Mouse (Mus musculus) testis, adult 2 months (tissue): ENCODE results near the gene S100a16. TPM values are rescaled to one million over a fixed set of nuclear protein-coding genes. Genes with fewer than 3 reads are reported as not detected.

Experiments
- H3K27ac ChIP-seq: fragments of 200-500 bp; 2 replicates; pipeline ENCODE4 v1.5.1; 2012; ENCODE audit warnings: low read depth, low read length; ENCODE audit not compliant: control insufficient read depth, insufficient read depth
- H3K27me3 ChIP-seq: fragments of 200-500 bp; 2 replicates; pipeline ENCODE4 v1.6.1; 2012; ENCODE audit warnings: mild to moderate bottlenecking, low read length, moderate library complexity; ENCODE audit not compliant: control insufficient read depth, insufficient read depth
- H3K36me3 ChIP-seq: fragments of 200-500 bp; 2 replicates; pipeline ENCODE4 v1.6.1; 2012; ENCODE audit warnings: mild to moderate bottlenecking, low read length; ENCODE audit not compliant: control insufficient read depth, insufficient read depth
- H3K4me1 ChIP-seq: fragments of 200-500 bp; 2 replicates; pipeline ENCODE4 v1.6.1; 2012; ENCODE audit warnings: low read length; ENCODE audit not compliant: control insufficient read depth, insufficient read depth
- H3K4me3 ChIP-seq: fragments of 200-500 bp; 2 replicates; pipeline ENCODE4 v1.5.1; 2012; ENCODE audit warnings: low read depth, mild to moderate bottlenecking, low read length, moderate library complexity, mixed read lengths; ENCODE audit not compliant: control insufficient read depth
- CTCF ChIP-seq: fragments of 200-500 bp; IDR thresholded peaks from 2 replicates; pipeline ENCODE4 v1.5.1; 2012; ENCODE audit warnings: low read depth, mild to moderate bottlenecking, inconsistent platforms, low read length, moderate library complexity; ENCODE audit not compliant: control insufficient read depth, insufficient read depth, insufficient replicate concordance
- POLR2A ChIP-seq: fragments of 200-500 bp; IDR thresholded peaks from 2 replicates; pipeline ENCODE4 v1.6.1; 2012; ENCODE audit warnings: low read depth, mild to moderate bottlenecking, inconsistent platforms, low read length, moderate library complexity; ENCODE audit not compliant: control insufficient read depth
- polyA plus RNA-seq: library from polyadenylated mRNA; depleted of rRNA; stranded (reverse); fragments of >200 nt; gene quantifications from 2 replicates; pipeline ENCODE4 v1.2.3, GENCODE M21; 2012; rRNA removed

The S100a16 gene
- polyA plus RNA-seq: 2.9 and 7.7 TPM in 2 replicates

GRCm38 (mm10) chr3:90537141-90537904, at the start of gene S100a16:
Gene S100a16, plus strand, starts transcription at chr3:90537254.
- peak within 1 kb of the TSS; percentile 51 for H3K4me3 ChIP-seq
- H3K27me3 ChIP-seq: no peaks in the 10 kb centered on the region
- H3K36me3 ChIP-seq: no peaks in the 10 kb centered on the region
- no peaks in the 10 kb centered on the region for H3K4me1 ChIP-seq
- H3K27ac ChIP-seq: no peak within 1 kb of the TSS
- TF ChIP-seq CTCF: no peak
- no peak; the same call in 1 of the 2 replicates for TF ChIP-seq POLR2A

DNA sequence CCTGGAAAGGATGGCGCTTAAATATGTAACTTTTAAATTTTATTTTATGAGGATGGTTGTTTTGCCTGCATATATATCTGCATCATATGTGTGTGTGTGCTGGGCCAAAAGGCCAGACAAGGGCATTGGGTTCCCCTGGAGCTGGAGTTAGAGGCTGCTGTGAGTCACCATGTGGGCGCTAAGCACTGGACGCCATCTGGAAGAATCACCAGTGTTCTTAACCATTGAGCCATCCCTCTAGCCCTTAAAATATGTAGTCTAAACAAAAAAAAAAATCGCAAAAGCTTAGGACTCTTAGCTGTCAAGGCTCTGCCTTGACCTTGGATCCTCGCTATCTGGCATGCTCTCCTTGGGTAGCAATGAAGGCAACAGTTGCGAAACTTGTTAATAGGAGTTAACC, 48.5 kb upstream of the S100a16 start:
- Histone ChIP-seq H3K4me3 (no peak overlapping the region), H3K27ac (no peak overlapping the region), H3K27me3 (no peaks in the 10 kb centered on the region), H3K36me3 (peaks cover 2% of the 10 kb centered on the region; the same call in 1 of the 2 replicates), H3K4me1 (no peaks in the 10 kb centered on the region)
- no peak for TF ChIP-seq CTCF
- TF ChIP-seq POLR2A: no peak

DNA sequence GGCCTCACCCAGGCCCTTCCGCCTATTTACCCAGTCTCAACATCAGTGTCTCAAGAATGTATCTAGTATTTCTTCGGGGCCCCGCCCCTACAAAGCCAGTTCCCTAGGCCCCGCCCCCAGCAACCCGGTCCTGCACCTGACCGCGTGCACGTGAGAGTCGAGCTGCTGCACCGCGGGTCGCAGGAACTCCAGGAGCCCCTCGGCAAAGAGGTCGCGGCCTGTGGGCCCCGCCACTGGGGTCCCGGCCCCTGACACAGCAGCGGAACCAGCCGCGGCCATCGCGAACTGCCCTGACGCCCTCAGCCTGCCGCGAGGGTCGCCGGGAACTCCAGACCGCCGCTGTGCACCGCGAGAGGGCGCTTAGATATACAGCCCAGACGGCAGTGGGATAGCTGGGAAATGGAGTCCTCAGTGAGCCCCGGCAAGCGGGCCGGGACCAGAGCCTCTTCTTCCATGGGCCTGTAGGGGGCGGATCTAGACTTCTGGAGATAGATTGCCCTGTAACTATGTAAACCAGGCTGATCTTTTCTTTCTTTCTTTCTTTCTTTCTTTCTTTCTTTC, 46.3 kb upstream of the S100a16 start, which contains the start of gene Snapin:
Snapin (minus strand) TSS at position 338 of the 561 bp plus-strand sequence.
- peak; percentile 86 for TF ChIP-seq POLR2A
- TF ChIP-seq CTCF: peak; percentile 62; the same call in 1 of the 2 replicates
- H3K27ac ChIP-seq: peak within 1 kb of the TSS; percentile 93
- H3K36me3 ChIP-seq: peaks cover 2% of the 10 kb centered on the region; the same call in 1 of the 2 replicates
- H3K4me3 ChIP-seq: peak within 1 kb of the TSS; percentile 96
- H3K4me1 ChIP-seq: no peaks in the 10 kb centered on the region
- no peaks in the 10 kb centered on the region for H3K27me3 ChIP-seq

GRCm38 (mm10) chr3:90491350-90491749, 45.7 kb upstream of the S100a16 start:
- no peaks in the 10 kb centered on the region for H3K27me3 ChIP-seq
- no peaks in the 10 kb centered on the region for H3K4me1 ChIP-seq
- no peak overlapping the region; the same call in 1 of the 2 replicates for H3K4me3 ChIP-seq
- H3K27ac ChIP-seq: no peak overlapping the region
- no peak for TF ChIP-seq CTCF
- TF ChIP-seq POLR2A: no peak
- peaks cover 2% of the 10 kb centered on the region; the same call in 1 of the 2 replicates for H3K36me3 ChIP-seq

GRCm38 (mm10) chr3:90493831-90494540, 43.1 kb upstream of the S100a16 start:
- Histone ChIP-seq H3K36me3 (peaks cover 1% of the 10 kb centered on the region; the same call in 1 of the 2 replicates), H3K4me1 (no peaks in the 10 kb centered on the region), H3K27ac (no peak overlapping the region), H3K4me3 (no peak overlapping the region), H3K27me3 (no peaks in the 10 kb centered on the region)
- no peak for TF ChIP-seq POLR2A
- TF ChIP-seq CTCF: no peak

DNA sequence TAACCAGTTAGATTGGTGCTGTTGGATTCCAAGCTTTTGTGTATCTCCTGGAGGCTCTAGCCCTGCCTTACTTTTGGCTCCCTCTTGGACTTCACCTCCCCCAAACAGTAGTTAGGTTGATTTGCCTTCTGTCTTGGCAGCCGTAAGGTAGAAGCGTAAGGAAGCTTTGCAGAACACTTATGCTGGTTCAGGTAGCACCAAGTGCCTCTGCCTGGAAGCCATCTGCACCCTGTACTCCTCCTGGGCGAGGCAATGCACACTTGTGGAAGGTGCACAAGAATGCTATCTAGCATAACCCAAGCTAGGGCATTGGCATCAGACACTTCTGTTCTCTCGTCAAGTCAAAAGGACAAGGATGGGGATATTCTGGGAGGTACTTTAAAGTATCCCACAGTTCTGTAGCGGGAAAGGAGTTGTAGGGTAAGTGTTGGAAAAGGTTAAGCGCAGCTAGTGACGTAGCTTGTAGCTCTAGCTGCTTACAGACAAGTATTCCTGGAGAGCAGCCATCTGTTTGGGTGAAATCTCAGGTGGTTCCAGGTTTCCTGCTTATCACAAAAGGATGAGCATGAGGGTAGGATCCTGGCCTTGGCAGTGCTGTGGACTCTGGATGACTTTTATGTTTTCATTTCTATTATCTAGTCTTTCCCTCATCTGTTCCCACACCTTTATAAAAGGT, 41.1 kb upstream of the S100a16 start:
- no peak for TF ChIP-seq POLR2A
- no peak for TF ChIP-seq CTCF
- Histone ChIP-seq H3K27me3 (no peaks in the 10 kb centered on the region), H3K4me1 (no peaks in the 10 kb centered on the region), H3K4me3 (no peak overlapping the region), H3K36me3 (0 out of 2 replicates have a peak, but pooled peaks cover 1% of the 10 kb centered on the region), H3K27ac (no peak overlapping the region)
